Mouse (Mus musculus) ES-CJ7 (cell line): ENCODE data around the gene Patj.

Experiments
- DNase-seq: peaks from one replicate; pipeline ENCODE4 v3.0.0; 2011; ENCODE audit warnings: low read depth, low spot score

Gene Patj

DNA sequence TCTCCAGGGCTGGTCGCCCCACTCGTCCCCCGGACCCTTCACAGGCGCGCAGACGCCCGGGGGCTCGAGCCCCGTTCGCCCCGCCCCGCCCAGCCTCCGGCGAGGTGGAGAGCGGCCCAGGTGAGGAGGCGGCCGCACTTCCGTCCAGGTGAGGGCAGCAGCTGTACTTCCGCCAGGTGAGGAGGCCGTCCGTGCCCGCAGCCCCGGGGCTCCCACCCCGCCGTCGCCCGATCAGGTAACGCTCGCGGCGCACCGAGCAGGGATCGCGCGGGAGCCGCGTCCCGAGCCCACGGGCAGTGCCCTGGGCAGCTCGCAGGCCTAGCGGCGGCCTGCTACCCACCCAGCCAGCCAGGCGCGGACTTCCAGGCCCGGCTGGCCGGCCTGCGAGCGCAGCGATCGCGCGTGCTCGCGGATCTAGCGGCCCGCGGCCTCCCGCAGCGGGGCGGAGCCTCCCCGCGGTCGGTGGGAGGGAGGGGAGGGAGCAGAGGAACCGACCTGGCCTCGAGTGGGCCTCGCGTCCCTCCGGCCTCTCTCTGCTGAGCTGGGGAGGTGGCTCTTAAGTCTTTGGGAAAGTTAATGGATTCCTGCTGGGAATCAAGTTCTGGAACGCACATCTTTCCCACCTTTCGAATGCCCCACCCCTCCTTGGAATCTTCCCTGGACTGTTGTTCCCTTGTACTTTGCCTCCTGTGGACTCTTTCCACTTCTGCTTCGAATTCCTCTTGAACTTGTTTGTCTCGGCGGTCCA is at the start of gene Patj:
Gene Patj, plus strand, starts transcription at position 96 of the 748 bp plus-strand sequence.
- peak; percentile 86 for DNase-seq

DNA sequence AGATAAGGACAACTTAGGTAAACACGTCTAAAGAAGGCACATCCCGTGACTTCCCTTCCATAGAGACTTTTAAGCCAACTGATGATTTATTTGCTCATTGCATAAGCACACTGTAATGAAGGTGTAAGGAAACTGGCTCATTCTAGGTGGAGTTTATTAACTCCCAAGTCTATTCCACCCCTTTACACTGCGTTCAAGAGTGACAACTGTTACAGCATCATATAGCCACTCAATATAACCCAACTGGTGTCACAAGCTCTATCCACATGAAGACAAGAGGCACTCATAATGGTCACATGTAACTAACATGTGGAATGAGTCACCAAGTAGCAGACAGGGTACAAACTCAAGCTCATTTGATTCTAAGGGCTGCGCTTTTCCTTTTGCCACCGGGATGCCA is 47.0 kb upstream of the Patj start:
- no peak for DNase-seq

DNA sequence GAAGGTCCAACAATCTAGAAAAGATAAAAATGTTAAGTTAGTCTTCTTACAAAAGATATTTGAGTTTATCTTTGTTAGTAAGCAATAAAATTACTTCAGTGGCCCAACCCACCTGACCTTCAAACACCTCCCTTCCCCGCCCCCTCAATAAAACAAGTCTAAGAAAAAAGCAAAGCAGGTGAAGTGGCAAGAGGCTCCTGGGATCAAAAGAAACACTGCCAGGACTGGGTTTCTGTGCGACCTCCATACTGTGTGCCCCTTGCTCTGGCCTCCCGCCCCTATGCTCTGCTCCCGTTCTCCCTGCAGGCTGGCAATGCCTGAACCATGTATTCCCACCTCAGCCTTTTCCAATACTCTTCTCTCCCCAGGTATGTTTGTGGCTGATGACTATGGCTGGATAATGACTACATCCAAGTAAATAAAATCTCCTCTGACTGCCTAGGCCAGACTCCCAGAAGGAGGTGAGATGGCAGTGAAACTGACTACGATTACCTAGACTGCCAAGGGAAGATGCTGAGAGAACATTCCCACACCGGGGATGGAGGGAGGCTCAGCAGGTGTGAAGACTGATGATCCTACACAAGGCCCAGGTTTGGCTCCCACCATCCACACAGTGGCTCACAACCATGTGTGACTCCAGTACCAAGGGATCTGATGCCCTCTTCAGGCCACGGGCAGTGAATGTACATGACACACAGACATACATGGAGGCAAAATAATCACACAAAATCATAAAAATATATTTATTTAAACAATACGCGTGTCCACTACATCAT is 37.4 kb upstream of the Patj start:
- DNase-seq = no peak

DNA sequence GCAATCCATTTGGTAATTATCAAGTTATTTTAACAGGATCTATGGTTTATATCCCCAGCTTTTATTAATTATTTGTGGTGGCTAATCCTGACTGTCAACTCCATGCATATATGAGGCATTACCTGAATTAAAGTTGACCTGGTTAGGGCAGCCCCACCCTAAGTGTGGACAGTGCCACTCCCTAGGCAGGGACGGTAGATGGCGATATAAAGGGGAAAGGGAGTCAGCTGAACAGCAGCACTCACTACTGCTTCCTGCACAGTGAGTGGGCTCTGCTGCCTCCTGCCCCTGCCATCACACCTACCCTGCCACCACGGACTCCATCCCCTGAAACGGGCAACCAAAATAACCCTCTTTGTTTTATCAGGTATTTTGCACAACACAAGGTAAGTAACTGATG is 20.2 kb upstream of the Patj start:
- peak; percentile 23 for DNase-seq

DNA sequence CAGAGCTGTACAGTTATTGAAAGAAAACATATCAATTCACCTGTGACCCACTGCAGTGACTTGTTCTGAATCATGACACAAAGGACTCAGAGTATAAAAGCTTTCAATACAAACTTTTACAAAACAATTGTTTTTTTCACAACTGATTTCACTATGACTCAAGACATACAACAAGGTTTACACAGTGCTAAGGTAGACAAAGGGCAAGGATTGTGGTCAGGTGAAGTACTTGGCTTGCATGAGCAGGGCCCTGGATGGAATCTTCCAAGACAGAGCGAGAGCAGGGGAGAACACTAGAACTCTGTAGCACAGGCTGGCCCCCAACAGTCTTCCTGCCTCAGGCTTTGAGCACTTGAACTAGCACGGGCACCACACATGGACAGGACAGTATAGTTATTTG is 18.6 kb upstream of the Patj start:
- no peak for DNase-seq

DNA sequence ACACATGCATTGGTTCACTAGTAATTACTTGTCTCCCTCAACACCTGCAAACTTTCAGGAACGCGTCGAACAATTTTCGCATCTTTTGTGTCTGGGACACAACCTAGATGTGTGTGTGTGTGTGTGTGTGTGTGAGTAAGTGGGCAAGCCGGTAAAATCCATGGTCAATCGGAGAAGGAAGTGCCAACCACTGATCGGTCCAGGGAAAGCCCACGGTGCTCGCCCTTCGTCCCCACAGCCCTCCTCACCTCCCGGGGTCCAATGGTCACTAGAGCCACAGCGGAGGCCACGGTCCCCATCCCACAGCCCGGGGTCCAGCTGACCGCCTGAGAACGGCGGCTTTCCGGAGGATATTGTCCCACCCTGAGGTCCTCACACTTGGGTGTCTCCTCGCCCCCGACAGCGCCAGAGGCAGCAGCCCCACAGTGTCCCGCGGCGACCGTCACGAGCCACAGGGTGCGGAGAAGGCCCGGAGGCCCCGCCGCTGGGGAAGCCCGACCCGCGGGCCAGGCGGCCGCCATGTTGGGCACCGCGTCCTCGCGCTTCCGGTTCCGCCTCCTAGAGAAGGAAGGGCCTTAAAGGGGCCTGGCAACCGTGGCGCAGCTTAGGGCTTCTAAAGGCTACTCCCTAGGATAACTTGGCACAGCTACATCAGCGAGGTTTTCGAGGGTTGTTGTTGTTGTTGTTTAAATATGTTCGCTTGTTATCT is 12.7 kb upstream of the Patj start, which contains the start of gene Tm2d1:
Gene Tm2d1, minus strand, starts transcription at position 591 of the 709 bp plus-strand sequence.
- peak; percentile 51 for DNase-seq

DNA sequence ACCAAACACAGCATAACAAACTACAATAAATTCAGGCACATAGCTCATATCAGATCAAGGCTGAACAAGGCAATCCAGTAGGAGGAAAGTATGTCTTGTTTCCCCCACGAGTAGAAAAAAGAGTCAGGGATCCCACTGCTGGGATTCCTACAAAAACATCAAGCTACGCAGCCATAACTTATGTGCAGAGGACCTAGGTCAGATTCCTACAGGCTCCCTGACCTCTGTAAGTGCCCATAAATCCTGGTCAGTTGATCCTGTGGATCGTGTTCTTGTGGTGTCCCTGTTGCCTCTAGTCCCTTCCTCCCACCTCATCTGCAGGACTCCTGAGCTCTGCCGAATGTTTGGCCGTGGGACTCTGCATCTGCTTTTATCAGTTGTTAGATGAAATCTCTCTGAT is 10.5 kb upstream of the Patj start:
- DNase-seq = no peak

DNA sequence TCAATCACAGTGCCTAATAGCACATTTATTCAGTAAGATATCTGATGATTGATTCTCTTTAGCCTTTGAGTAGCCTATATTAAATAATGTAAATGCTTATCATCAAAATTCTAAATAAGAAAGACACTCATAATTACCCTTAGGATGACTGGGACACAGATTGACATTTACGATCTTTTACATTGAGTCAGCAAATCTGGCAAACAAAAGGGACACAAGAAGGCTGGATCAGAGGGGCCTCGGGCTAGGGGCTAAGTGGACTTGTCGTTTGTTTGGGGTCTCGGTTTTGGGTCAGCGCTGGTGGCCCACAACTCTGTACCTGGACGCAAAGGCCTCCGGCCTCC is 267 bp upstream of the Patj start:
- no peak for DNase-seq

DNA sequence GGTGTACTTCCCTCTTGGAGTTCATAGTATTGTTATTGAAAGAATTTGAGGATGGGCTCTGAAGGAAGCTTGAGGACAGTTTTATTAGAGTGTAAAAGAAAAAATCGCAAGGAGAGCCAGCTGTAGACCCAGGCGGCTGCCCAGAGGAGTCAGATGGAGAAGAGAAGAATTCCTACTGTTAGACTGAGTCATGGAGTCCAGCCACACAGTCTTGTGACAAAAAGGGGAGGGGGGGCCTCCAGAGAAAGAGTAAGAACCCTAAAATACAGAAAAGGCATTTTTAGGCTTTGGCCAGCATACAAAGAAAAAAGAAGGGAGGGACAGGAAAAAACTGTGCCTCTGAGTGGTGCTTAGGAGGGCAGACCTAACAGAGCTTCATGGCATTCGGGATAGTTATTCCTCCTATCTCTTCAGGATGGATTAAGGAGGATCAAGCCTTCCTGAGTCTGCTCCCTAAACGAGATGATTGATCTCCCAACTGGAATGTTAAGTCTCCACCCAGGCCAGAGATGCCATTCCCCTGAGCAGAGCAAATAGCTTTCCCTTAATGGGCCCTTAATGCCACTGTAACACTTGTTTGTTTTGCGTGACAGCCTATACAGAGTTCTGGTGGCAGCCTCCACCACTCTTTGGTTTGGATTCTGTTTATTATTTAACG is 5.5 kb downstream of the Patj start:
- DNase-seq = peak; percentile 20

DNA sequence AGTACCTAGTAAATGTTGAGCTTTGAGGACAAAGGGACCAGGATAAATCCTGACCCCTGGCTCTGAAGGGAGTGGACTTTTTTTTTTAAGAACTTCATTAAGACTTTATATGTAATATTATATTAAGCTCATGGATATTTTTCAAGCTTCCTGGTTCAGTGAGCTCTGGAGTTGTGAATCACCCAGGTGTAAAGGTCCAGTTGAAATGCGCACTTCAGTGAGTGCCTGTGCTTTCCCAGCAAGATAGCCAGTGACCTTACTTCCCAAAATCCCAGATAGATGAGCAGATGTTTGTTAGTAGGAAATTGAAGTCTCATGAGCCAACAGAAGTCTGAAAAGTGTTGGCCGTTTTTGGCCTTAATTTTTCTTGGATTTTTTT is 6.0 kb downstream of the Patj start:
- DNase-seq = no peak

DNA sequence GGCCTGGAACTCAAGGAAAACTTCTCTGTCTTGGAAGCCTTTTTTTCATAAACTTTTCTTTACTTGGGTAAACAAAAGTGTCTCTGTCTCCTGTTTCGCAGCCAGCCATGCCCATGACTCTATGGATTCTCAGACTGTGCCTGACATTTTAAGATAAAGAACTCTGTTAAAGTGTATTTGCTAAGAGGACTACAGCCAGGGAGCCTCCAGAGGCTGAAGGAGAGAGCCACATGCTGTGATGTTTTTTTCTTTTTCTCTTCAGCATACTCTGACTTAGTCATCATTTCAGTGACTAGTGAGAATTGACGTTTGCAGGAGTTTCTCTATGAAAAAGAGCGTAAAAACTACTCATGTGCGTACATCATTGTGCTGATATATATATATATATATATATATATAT is 7.9 kb downstream of the Patj start:
- DNase-seq = no peak

DNA sequence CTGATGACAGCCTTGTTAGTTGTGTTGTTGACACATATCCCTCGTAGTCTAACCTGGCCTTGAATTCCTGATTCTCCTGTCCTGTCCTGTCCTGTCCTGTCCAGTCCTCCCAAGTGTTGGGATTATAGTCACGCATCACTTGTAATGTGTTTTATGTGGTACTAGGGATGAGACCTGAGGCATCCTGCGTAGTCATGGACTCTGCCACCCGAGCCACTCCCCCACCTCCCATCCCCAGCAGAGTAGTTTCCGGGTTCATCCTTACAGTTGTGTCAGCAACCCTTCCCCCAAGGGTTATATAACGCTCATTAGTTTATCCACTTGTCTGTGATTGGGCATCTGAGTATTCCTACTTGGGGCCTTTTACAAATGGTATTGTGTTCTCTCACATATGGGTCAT is 8.8 kb downstream of the Patj start:
- no peak for DNase-seq

DNA sequence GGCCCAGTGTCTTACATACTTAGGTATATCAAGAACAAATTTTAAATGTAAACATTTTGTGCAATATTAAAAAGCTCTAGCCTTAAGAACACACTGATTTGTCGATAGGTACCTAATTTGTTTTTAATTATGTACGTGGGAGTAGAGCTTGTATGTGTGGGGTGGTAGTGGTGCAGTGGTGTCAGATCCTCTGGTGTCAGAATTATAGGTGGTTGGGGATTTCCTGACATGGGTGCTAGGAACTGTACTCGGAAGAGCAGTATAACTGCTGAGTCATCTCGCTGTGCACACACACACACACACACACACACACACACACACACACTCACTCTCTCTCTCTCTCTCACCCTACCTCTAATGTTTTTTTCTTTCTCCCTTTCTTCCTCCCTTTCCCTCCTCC is 12.9 kb downstream of the Patj start:
- DNase-seq = no peak

DNA sequence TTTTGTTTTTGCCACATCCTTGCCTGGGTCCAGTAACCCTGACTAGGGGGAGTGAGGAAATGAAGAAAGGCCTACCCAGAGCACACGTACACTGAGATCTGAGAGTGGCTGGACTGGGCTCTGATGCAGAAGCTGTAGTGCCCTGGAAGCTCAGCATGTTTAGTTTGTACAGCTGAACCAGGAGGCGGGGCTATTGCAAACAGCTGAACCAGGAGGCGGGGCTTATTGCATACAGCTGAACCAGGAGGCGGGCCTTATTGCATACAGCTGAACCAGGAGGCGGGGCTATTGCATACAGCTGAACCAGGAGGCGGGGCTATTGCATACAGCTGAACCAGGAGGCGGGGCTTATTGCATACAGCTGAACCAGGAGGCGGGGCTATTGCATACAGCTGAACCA is 19.6 kb downstream of the Patj start:
- DNase-seq = peak; percentile 15

DNA sequence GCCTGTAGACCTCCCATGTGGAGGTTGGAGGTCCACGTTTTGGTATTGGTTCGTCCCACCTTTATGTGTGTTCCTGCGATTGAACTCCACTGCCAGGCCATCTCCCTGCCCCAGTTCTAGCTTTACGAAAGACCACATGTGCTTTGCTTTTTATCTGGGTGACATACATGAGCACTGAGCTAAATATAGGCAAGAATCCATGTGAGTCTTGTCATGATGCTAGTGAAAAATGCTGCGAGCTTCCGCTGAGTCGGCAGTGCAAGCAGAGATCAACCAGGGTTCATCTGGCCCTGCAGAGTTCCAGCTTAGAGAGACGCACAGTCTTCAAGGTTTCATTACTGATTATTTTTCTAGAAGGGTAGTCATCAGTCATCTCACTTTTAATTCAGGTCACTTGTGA is 32.8 kb downstream of the Patj start:
- no peak for DNase-seq

DNA sequence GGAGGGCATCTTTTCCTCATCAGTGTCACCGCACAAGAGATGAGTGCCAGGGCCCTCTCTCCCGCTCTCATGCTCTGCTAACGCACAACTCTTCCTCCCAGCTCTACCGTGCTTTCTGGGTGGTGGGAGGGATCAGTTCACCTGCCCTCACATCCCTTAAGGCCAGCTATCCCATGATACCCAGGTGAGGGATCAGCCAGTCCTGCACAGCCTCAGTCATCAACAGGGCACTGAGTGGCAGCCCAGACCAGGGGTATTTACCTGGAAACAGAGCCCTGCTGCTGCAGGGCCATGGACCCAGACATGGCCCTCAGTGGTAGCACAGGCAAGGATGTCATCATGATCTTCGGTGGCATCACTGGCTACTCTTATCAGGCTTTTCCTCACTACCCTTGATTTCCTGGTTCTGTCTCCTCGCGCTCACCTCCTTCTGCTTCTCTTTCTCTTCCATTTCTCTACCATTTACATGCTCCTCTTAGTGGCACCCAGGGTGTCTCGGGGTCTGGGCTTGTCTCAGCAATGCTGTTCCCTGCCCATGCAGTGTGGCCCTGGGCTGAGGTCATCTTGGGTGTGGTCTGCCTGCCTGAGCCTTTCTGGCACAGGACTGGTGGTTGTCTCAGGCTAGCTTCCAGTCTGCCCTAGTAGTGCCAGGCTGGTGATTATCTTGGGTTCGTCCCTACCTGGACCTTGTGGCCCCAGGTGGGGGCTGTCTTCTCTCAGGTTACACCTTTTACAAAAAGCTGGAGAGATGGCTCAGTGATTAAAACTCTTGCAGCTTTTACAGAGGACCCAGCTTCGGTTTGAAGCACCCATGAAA is 40.3 kb downstream of the Patj start:
- no peak for DNase-seq

DNA sequence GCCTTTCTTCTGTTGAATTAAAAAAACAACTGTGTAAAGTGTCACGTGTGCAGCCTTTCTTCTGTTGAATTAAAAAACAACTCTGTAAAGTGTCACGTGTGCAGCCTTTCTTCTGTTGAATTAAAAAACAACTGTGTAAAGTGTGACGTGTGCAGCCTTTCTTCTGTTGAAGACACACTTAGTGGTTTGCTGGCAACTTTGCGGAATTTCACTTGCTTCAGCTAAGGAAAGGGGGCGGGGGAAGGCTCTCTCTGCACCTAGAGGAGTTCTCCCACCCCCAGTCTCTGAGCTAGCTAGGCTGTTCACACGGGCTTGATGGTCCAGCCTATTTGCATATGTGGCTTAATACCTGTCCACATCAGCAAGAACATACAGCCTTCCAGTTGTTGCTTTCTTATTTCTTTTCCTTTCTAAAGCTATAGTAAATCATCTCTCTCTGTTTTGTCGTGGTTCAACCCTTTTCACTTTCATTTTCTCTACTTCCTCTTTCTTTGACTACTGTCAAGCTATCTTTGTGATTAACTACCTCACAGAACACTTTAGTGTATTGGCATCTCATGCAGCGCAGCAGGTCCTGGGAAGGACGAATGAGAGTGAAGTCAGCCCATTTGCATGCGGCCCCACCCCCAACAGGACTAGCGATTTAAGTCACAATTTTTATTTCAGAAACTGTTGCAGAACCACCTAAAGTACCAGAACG is 41.2 kb downstream of the Patj start:
- DNase-seq = no peak

DNA sequence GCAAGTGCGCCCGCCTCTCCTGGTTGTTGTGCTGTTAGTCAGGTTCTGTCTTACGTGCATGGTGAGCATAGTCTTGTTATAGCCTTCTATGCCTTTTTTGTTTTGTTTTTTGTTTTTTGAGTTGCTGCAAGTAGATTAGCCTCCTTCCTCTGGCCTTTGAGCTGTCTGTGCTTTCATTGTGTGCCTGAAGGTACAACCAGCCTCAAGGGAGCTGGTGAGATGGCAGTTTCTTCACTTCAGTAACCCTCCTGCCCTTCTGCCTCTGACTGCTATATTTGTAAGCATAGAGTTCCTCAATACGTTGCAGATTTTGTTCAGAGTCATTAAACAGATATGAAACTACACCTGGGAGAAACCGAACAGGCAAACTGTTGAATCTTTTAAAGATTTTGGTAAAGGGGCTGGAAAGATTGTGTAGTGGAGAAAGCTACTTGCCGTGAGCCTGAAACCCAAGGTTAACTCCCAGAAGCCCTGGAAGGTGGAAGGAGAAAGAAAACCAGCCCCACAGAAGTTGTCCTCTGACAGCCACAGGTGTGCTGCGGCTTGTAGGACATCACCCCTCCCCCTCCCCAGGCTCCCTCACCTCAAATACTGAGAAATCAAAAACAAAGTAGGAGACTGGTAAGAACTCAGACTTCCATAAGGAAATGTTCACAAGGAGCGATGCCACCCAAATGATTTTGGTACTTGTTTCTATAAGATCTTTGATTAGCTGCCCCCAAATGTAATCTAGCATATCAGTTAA is 43.8 kb downstream of the Patj start:
- no peak for DNase-seq

DNA sequence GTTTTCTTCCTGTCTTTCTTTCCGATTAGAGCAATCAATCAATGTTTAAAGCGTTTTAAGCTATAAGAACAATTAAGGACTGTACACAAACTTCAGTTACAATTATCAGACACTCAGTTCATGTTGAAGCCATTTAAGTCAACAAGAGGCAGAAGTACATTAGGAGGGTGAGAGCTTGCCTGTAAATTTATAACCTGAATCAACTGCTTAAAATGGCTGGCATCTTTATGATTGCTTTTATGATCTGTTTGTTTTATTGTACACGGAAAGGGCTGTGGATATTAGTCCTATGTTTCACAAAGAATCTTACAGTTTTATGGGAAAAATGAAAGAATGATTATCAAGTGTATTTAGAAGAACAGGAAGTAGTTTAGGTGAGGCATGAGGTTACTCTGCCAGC is 45.7 kb downstream of the Patj start:
- DNase-seq = no peak
